Mouse (Mus musculus): ENCODE measurements around the gene Pde4b. TPM values are rescaled to one million over a fixed set of nuclear protein-coding genes. Genes with fewer than 3 reads are reported as not detected.

The Pde4b gene
- total RNA-seq, 1 experiment = 1.4 TPM

DNA sequence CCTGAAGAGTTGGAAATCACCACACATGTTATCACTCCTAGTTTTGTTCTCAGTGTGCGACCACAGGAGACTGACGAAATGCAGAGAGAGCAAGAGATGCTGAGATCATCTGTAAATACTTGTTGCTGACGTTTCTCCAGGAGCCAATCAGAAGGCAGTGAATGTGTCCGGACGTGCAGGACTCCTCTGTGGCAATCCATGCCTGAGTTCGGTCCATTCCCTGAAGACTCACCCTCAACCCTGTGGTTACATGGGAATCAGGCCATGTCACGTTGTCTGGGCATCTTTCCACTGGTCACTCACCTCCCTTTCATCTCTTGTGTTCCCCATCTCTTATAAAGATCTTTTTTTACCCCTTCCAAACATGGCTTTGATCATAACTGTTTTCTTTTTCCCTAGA is 468.2 kb downstream of the Pde4b start:
- Histone ChIP-seq H3K27ac (ENCODE audit: insufficient read depth, low read depth, low read length, poor library complexity, severe bottlenecking) (no peak overlapping the region), H3K9me3 (ENCODE audit: control insufficient read depth, insufficient read depth, low read depth, low read length) (no peaks in the 10 kb centered on the region), H3K36me3 (ENCODE audit: control insufficient read depth, insufficient read depth, low read length, poor library complexity, severe bottlenecking) (no peaks in the 10 kb centered on the region), H3K4me3 (ENCODE audit: insufficient read depth in 1 of 2, low read depth in 1 of 2, low read length in 2 of 2, poor library complexity in 1 of 2, severe bottlenecking in 1 of 2) (no peak overlapping the region), H3K4me1 (ENCODE audit: control insufficient read depth in 2 of 2, insufficient read depth in 2 of 2, low read length in 2 of 2, poor library complexity in 1 of 2) (no peaks in the 10 kb centered on the region), H3K9ac (ENCODE audit: insufficient read depth, low read depth, low read length, poor library complexity, severe bottlenecking) (no peak overlapping the region)
- TF ChIP-seq CHD2 (IDR thresholded peaks at IDR 0.05; ENCODE audit: low read depth, low read length) (no peak), HCFC1 (IDR thresholded peaks at IDR 0.05; ENCODE audit: borderline replicate concordance, insufficient read depth, low read length) (no peak), ZC3H11A (IDR thresholded peaks at IDR 0.05; ENCODE audit: borderline replicate concordance, low read depth, low read length) (no peak), ZNF384 (IDR thresholded peaks at IDR 0.05; ENCODE audit: low read depth, low read length) (no peak), MAFK (IDR thresholded peaks at IDR 0.05; ENCODE audit: insufficient read depth, low read depth, low read length) (no peak)
- no peak for DNase-seq (ENCODE audit: low read depth, low spot score)
- in situ Hi-C loops (cut with MboI; ENCODE audit: low sequenced_read_pairs in 2 of 2, unreplicated experiment in 2 of 2) = no loop called here

DNA sequence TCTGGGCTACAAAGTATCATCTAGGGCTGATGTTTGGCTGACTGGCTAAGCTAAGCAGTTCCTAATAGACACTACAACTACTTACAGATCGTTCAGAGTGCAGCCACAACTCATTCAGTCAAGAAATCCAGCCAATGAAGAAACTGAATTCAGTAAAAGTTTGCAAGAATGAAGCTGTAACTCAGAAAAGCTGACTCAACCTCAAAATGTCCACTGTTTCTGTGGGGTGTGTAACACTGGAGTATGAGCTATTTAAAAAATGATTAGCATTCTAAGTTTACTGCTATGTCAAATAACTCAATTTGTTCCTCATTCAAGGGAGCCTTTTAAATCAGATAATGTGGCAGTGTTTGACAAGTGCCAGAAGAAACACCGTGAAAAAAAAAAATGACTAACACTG is 469.7 kb downstream of the Pde4b start:
- H3K9me3 ChIP-seq (ENCODE audit: control insufficient read depth, insufficient read depth, low read depth, low read length) = no peaks in the 10 kb centered on the region
- no peaks in the 10 kb centered on the region for H3K36me3 ChIP-seq (ENCODE audit: control insufficient read depth, insufficient read depth, low read length, poor library complexity, severe bottlenecking)
- no peak overlapping the region for H3K27ac ChIP-seq (ENCODE audit: insufficient read depth, low read depth, low read length, poor library complexity, severe bottlenecking)
- TF ChIP-seq ZC3H11A (IDR thresholded peaks at IDR 0.05; ENCODE audit: borderline replicate concordance, low read depth, low read length) (no peak), MAFK (IDR thresholded peaks at IDR 0.05; ENCODE audit: insufficient read depth, low read depth, low read length) (no peak), CHD2 (IDR thresholded peaks at IDR 0.05; ENCODE audit: low read depth, low read length) (no peak), HCFC1 (IDR thresholded peaks at IDR 0.05; ENCODE audit: borderline replicate concordance, insufficient read depth, low read length) (no peak), ZNF384 (IDR thresholded peaks at IDR 0.05; ENCODE audit: low read depth, low read length) (no peak)
- no peak overlapping the region for H3K9ac ChIP-seq (ENCODE audit: insufficient read depth, low read depth, low read length, poor library complexity, severe bottlenecking)
- no peaks in the 10 kb centered on the region for H3K4me1 ChIP-seq (ENCODE audit: control insufficient read depth in 2 of 2, insufficient read depth in 2 of 2, low read length in 2 of 2, poor library complexity in 1 of 2)
- in situ Hi-C loops (cut with MboI; ENCODE audit: low sequenced_read_pairs in 2 of 2, unreplicated experiment in 2 of 2) = no loop called here
- DNase-seq (ENCODE audit: low read depth, low spot score) = no peak
- H3K4me3 ChIP-seq (ENCODE audit: insufficient read depth in 1 of 2, low read depth in 1 of 2, low read length in 2 of 2, poor library complexity in 1 of 2, severe bottlenecking in 1 of 2) = no peak overlapping the region

DNA sequence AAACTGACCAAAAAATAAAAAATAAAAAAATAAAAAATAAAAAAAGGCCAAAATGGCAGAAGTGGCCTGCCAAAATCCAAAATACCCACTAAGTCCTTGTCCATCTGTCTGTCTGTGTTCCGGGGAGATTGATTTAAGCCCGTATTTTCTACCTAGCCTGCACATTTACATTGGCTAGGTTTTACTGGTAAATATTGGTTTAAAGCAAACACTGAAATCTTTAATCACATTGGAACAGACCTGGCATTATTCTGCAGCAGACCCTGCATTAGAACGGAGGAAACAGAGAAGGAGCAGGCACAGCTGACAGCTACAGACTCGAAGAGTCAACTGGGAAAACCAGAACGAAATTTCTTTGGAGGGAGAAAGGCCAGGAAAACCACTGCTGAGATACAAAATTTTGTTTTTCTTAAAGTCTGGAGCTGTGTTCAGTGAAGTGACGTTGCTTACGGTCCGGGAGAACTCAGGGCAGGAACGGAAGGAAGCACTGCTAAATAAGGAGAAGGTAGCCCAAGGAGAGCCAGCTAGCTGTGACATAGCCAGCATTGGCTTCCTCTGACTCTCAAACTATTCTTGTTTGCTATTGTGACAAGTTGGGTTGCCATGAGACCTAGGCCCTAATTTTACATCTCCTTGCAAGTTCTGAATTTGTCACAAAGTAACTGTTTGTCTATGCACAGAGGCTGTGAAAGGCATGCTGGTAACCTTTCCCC is 470.3 kb downstream of the Pde4b start:
- Histone ChIP-seq H3K4me3 (ENCODE audit: insufficient read depth in 1 of 2, low read depth in 1 of 2, low read length in 2 of 2, poor library complexity in 1 of 2, severe bottlenecking in 1 of 2) (no peak overlapping the region), H3K36me3 (ENCODE audit: control insufficient read depth, insufficient read depth, low read length, poor library complexity, severe bottlenecking) (no peaks in the 10 kb centered on the region), H3K9me3 (ENCODE audit: control insufficient read depth, insufficient read depth, low read depth, low read length) (no peaks in the 10 kb centered on the region), H3K27ac (ENCODE audit: insufficient read depth, low read depth, low read length, poor library complexity, severe bottlenecking) (no peak overlapping the region), H3K9ac (ENCODE audit: insufficient read depth, low read depth, low read length, poor library complexity, severe bottlenecking) (no peak overlapping the region), H3K4me1 (ENCODE audit: control insufficient read depth in 2 of 2, insufficient read depth in 2 of 2, low read length in 2 of 2, poor library complexity in 1 of 2) (no peaks in the 10 kb centered on the region)
- TF ChIP-seq HCFC1 (IDR thresholded peaks at IDR 0.05; ENCODE audit: borderline replicate concordance, insufficient read depth, low read length) (no peak), MAFK (IDR thresholded peaks at IDR 0.05; ENCODE audit: insufficient read depth, low read depth, low read length) (no peak), ZC3H11A (IDR thresholded peaks at IDR 0.05; ENCODE audit: borderline replicate concordance, low read depth, low read length) (no peak), ZNF384 (IDR thresholded peaks at IDR 0.05; ENCODE audit: low read depth, low read length) (no peak), CHD2 (IDR thresholded peaks at IDR 0.05; ENCODE audit: low read depth, low read length) (no peak)
- no peak for DNase-seq (ENCODE audit: low read depth, low spot score)
- in situ Hi-C loops (cut with MboI; ENCODE audit: low sequenced_read_pairs in 2 of 2, unreplicated experiment in 2 of 2) = no loop called here

DNA sequence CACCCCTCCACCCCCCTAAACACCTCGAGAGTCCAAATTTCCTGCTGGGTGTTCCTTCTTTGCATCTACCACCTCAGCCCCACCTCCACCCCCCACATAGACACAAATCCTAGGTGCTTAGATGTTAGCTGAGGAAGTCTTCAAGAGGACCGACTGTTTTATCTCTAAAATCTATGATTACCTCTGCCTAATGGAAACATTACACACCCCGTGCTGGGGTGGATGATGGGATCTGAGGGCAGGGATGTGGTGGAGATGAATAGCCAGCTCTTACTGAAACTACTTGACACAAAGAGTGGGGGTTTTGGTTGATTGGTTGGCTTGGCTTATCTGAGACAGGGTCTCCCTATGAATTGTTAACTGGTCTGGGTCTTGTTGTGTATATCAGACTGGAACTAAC is 471.0 kb downstream of the Pde4b start:
- TF ChIP-seq ZC3H11A (IDR thresholded peaks at IDR 0.05; ENCODE audit: borderline replicate concordance, low read depth, low read length) (no peak), CHD2 (IDR thresholded peaks at IDR 0.05; ENCODE audit: low read depth, low read length) (no peak), ZNF384 (IDR thresholded peaks at IDR 0.05; ENCODE audit: low read depth, low read length) (no peak), HCFC1 (IDR thresholded peaks at IDR 0.05; ENCODE audit: borderline replicate concordance, insufficient read depth, low read length) (no peak), MAFK (IDR thresholded peaks at IDR 0.05; ENCODE audit: insufficient read depth, low read depth, low read length) (no peak)
- no peak overlapping the region for H3K4me3 ChIP-seq (ENCODE audit: insufficient read depth in 1 of 2, low read depth in 1 of 2, low read length in 2 of 2, poor library complexity in 1 of 2, severe bottlenecking in 1 of 2)
- no peak for DNase-seq (ENCODE audit: low read depth, low spot score)
- in situ Hi-C loops (cut with MboI; ENCODE audit: low sequenced_read_pairs in 2 of 2, unreplicated experiment in 2 of 2) = no loop called here
- no peaks in the 10 kb centered on the region for H3K9me3 ChIP-seq (ENCODE audit: control insufficient read depth, insufficient read depth, low read depth, low read length)
- no peak overlapping the region for H3K9ac ChIP-seq (ENCODE audit: insufficient read depth, low read depth, low read length, poor library complexity, severe bottlenecking)
- no peaks in the 10 kb centered on the region for H3K4me1 ChIP-seq (ENCODE audit: control insufficient read depth in 2 of 2, insufficient read depth in 2 of 2, low read length in 2 of 2, poor library complexity in 1 of 2)
- no peak overlapping the region for H3K27ac ChIP-seq (ENCODE audit: insufficient read depth, low read depth, low read length, poor library complexity, severe bottlenecking)
- H3K36me3 ChIP-seq (ENCODE audit: control insufficient read depth, insufficient read depth, low read length, poor library complexity, severe bottlenecking) = no peaks in the 10 kb centered on the region
